Mouse (Mus musculus) heart, postnatal 0 days (tissue): Measurements from ENCODE around the gene Rhox2h. TPM values are rescaled to one million over a fixed set of nuclear protein-coding genes. Genes with fewer than 3 reads are reported as not detected.
"Not testable (repeated sequence)": the region's sequence is repeated elsewhere in the genome, so short reads cannot be mapped to it uniquely, and the experiment has no call there.

Source experiments
- ATAC-seq: fragments of 200-750 bp; cut with Nextera tagmentation; 2 replicates; pipeline ENCODE4 v1.8.0; 2017; ENCODE audit warnings: low read depth, moderate number of reproducible peaks, moderate library complexity; ENCODE audit not compliant: insufficient read depth
- DNase-seq: peaks from one replicate; pipeline ENCODE4 v3.0.0-alpha.2; 2016; ENCODE audit warnings: low spot score
- H3K27ac ChIP-seq: fragments of 300-500 bp; sonication (generic); 2 replicates; pipeline ENCODE4 v1.5.1; 2014; ENCODE audit warnings: low read depth, mild to moderate bottlenecking
- H3K27me3 ChIP-seq: fragments of 300-500 bp; sonication (generic); 2 replicates; pipeline ENCODE4 v1.6.1; 2014; ENCODE audit warnings: low read length, mixed read lengths; ENCODE audit not compliant: control insufficient read depth, insufficient read depth
- H3K36me3 ChIP-seq: fragments of 300-500 bp; sonication (generic); replicated peaks from 2 replicates; pipeline ENCODE4 v1.6.1; 2014; ENCODE audit warnings: low read length, mixed read lengths; ENCODE audit not compliant: control insufficient read depth, insufficient read depth
- H3K4me1 ChIP-seq: fragments of 300-500 bp; sonication (generic); 2 replicates; pipeline ENCODE4 v1.6.1; 2014; ENCODE audit warnings: antibody characterized with exemption; ENCODE audit not compliant: control insufficient read depth, insufficient read depth
- H3K4me2 ChIP-seq: fragments of 300-500 bp; sonication (generic); 2 replicates; pipeline ENCODE4 v1.6.1; 2014; ENCODE audit warnings: low read depth, mild to moderate bottlenecking, low read length, moderate library complexity
- H3K4me3 ChIP-seq: fragments of 300-500 bp; sonication (generic); 2 replicates; pipeline ENCODE4 v1.5.1; 2014; ENCODE audit warnings: low read depth, low read length
- H3K9ac ChIP-seq: fragments of 300-500 bp; sonication (generic); replicated peaks from 2 replicates; pipeline ENCODE4 v1.6.1; 2014; ENCODE audit warnings: low read depth, low read length, mixed read lengths
- H3K9me3 ChIP-seq: fragments of 300-500 bp; sonication (generic); replicated peaks from 2 replicates; pipeline ENCODE4 v1.6.1; 2016; ENCODE audit warnings: low read length; ENCODE audit not compliant: control insufficient read depth
- CTCF ChIP-seq: IDR thresholded peaks from 2 replicates; pipeline ENCODE4 v1.5.1; 2016; ENCODE audit warnings: antibody characterized with exemption, control low read depth, low read depth
- EP300 ChIP-seq: IDR thresholded peaks from 2 replicates; pipeline ENCODE4 v1.6.1; 2016; ENCODE audit warnings: antibody characterized with exemption, low read depth
- WGBS: fragments of 180-500 bp; shearing (Covaris S2); extraction: QIAGEN DNeasy Blood & Tissue Kit; methylation state at CpG from one replicate; pipeline ENCODE4 v1.1.7; 2014; 5-methylcytosine and 5-hydroxymethylcytosine counted together
- polyA plus RNA-seq: library from polyadenylated mRNA; unstranded; fragments of >200 nt; fragmentation: Nextera tagmentation; extraction: Ambion mirVana; gene quantifications from 2 replicates; pipeline ENCODE4 v1.2.1, GENCODE M21; 2015
- total RNA-seq: library from RNA; depleted of rRNA; stranded (reverse); fragments of >200 nt; gene quantifications from 2 replicates; pipeline ENCODE4 v1.2.3, GENCODE M21; 2014; ENCODE audit warnings: low replicate concordance; rRNA removed

Gene Rhox2h
- not detected in 2 replicates for total RNA-seq
- polyA plus RNA-seq = not detected in 2 replicates

DNA sequence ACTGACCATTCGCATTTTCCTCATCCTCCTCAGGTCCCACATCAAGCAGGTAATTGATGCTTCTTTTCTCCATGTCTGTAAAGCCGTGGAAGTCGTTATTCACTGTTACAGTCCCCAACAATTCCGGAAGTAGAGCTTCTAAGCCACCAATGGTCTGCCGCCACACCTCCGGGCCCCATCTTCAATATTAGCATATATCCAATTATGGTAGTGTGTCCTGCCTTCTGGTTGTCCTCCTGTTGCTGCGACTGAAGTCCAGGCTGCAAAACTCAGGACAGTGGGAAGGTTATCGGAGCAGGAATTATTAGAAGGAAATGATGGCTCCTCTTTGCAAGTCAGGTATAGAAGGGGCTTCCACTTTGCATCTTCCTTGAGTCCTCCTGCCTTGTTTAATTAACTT, at the start of gene Rhox2h:
Rhox2h (minus strand) TSS at position 101 of the 400 bp plus-strand sequence.
- H3K4me2 ChIP-seq, ATAC-seq, H3K9me3 ChIP-seq, H3K4me3 ChIP-seq, H3K36me3 ChIP-seq, H3K9ac ChIP-seq, H3K27ac ChIP-seq, DNase-seq, H3K4me1 ChIP-seq, H3K27me3 ChIP-seq: not testable (repeated sequence)
- 78% methylated on average over 8 of the region's 8 CpGs for WGBS

DNA sequence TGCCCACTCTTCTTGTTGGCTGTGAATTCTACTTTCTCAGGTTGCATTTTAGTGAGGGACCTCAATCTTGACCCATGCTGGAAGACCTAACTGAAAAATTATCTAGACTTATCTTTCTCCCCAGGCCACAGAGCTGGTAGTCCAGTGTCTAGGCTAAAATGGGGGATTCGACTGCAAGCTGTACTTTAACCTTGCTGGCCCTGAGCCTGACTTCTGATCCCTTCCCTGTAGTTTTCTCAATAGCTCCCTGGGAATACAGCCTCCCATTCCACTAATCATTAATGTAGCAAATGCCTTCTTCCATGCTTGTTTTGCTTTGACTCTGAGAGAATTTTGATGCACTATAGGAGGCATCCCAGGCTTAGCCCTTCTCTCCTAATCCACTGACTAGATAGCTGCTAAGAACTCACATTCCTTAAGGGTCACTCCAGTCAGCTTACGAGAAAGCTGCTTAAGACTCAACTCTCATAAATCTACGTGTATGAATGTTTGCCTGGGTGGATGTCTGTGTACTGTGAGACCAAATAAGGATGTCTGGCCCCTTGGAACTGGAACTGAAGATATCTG, 28.8 kb upstream of the Rhox2h start:
- 61% methylated on average over 3 of the region's 3 CpGs for WGBS
- no peak overlapping the region for H3K4me3 ChIP-seq
- no peaks in the 10 kb centered on the region for H3K27me3 ChIP-seq
- ATAC-seq (no peak), DNase-seq (no peak)
- H3K4me2 ChIP-seq = no peak overlapping the region
- no peaks in the 10 kb centered on the region for H3K36me3 ChIP-seq
- H3K9ac ChIP-seq = no peak overlapping the region
- H3K9me3 ChIP-seq = no peaks in the 10 kb centered on the region
- no peak overlapping the region for H3K27ac ChIP-seq
- TF ChIP-seq EP300 (no peak), CTCF (no peak)
- H3K4me1 ChIP-seq = no peaks in the 10 kb centered on the region

DNA sequence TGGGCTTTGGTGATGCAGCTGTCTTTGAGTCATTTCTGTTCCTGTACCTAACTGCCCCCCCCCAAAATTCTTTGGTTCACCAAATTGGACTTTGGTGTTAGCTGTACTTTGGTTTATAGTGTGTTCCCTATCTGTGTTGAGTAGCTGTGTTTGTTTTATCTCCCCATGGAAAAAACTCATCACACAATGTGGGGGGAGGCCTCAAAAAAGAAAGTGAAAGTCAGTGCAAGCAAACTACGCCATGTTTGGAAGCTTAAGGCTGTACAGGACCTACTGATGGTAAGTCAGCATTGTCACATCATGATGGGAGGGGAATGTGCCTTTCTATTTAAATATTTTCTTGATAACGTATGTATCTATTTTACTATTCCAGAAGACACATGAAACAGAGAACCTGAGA, 19.2 kb upstream of the Rhox2h start:
- no peak overlapping the region for H3K27ac ChIP-seq
- DNase-seq (no peak), ATAC-seq (no peak)
- WGBS = 60% methylated on average over 2 of the region's 2 CpGs
- TF ChIP-seq CTCF = no peak
- TF ChIP-seq EP300 = no peak
- no peaks in the 10 kb centered on the region for H3K27me3 ChIP-seq
- no peaks in the 10 kb centered on the region for H3K36me3 ChIP-seq
- H3K4me1 ChIP-seq = no peaks in the 10 kb centered on the region
- H3K9ac ChIP-seq = no peak overlapping the region
- no peak overlapping the region for H3K4me2 ChIP-seq
- no peaks in the 10 kb centered on the region for H3K9me3 ChIP-seq
- H3K4me3 ChIP-seq = no peak overlapping the region

GRCm38 (mm10) chrX:37683031-37683715, 10.1 kb upstream of the Rhox2h start:
- 86% methylated on average over 24 of the region's 24 CpGs for WGBS
- TF ChIP-seq CTCF (no peak), EP300 (no peak)
- Histone ChIP-seq H3K27me3 (no peaks in the 10 kb centered on the region), H3K27ac (no peak overlapping the region), H3K4me2 (no peak overlapping the region), H3K36me3 (no peaks in the 10 kb centered on the region), H3K9me3 (no peaks in the 10 kb centered on the region), H3K4me3 (no peak overlapping the region), H3K9ac (no peak overlapping the region), H3K4me1 (no peaks in the 10 kb centered on the region)
- no peak for DNase-seq
- ATAC-seq = no peak

DNA sequence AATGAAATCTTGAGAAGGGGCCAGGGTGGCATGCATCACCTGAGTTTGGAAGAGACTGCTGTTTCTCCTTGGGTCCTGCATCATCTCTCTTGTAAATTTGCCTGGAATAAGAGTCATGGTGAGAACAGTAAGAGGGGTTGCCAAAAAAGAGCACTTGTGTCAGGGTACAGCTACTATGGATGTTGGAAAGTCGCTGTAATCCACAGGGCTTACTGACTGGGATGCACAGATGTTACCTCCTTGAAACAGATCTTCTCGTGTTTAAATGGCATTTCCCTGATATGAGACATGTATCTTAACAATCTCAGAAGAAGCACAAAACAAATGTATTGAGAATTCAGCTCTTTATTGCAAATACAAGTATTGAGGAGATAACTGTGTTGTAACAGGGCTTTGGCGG, 4.4 kb downstream of the Rhox2h start, which contains the start of gene Rhox3h:
Rhox3h (minus strand) TSS at position 101 of the 400 bp plus-strand sequence.
- not testable (repeated sequence) for H3K27ac ChIP-seq, H3K9ac ChIP-seq, H3K4me3 ChIP-seq, H3K36me3 ChIP-seq, DNase-seq, H3K4me1 ChIP-seq, ATAC-seq, H3K9me3 ChIP-seq, H3K4me2 ChIP-seq, H3K27me3 ChIP-seq
- WGBS = 75% methylated on average over 1 of the region's 3 CpGs

DNA sequence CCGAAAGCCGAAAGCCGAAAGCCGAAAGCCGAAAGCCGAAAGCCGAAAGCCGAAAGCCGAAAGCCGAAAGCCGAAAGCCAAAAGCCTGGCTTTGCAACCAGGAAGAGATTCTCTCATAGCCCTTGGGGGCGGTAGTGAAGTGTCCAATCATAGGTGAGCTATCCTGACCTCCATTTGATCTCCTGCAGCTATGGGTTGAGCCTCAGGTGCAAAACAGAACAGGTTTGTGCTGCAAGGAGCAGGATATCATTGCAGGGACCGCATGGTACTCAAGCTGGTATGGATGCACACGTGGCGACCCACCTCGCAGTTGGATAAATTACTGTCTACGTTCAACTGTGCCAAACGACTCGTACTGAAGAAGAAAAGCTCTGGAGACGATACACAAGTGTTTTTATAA, 21.9 kb downstream of the Rhox2h start, which contains the start of gene Rhox4g:
Rhox4g (minus strand) TSS at position 101 of the 400 bp plus-strand sequence.
- H3K36me3 ChIP-seq, DNase-seq, H3K9me3 ChIP-seq, H3K27me3 ChIP-seq, H3K4me2 ChIP-seq, ATAC-seq, H3K4me1 ChIP-seq, H3K9ac ChIP-seq, H3K4me3 ChIP-seq, H3K27ac ChIP-seq: not testable (repeated sequence)
- WGBS = 89% methylated on average over 16 of the region's 20 CpGs

DNA sequence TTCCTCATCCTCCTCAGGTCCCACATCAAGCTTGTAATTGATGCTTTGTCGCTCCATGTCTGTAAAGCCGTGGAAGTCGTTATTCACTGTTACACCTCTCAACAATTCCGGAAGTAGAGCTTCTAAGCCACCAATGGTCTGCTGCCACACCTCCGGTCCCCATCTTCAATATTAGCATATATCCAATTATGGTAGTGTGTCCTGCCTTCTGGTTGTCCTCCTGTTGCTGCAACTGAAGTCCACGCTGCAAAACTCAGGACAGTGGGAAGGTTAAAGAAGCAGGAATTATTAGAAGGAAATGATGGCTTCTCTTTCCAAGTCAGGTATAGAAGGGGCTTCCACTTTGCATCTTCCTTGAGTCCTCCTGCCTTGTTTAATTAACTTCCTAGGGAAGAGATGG, 29.7 kb downstream of the Rhox2h start, which contains the start of gene Rhox2g:
Rhox2g (minus strand) TSS at position 101 of the 400 bp plus-strand sequence.
- H3K4me1 ChIP-seq, H3K27ac ChIP-seq, H3K9me3 ChIP-seq, H3K27me3 ChIP-seq, ATAC-seq, DNase-seq, H3K4me3 ChIP-seq, H3K9ac ChIP-seq, H3K4me2 ChIP-seq, H3K36me3 ChIP-seq: not testable (repeated sequence)
- WGBS = 81% methylated on average over 6 of the region's 6 CpGs

GRCm38 (mm10) chrX:37628512-37628911, 44.6 kb downstream of the Rhox2h start, which contains the start of gene Rhox3g:
Gene Rhox3g (minus strand): TSS chrX:37628612.
- not testable (repeated sequence) for H3K27ac ChIP-seq, H3K4me1 ChIP-seq, H3K36me3 ChIP-seq, H3K27me3 ChIP-seq, H3K4me3 ChIP-seq, DNase-seq, H3K9me3 ChIP-seq, H3K9ac ChIP-seq, ATAC-seq, H3K4me2 ChIP-seq
- WGBS = 76% methylated on average over 2 of the region's 2 CpGs
